Comparison of ENCODE assay signal across 8 mouse cellular contexts in genomic region chr16:90727233-90728115, GRCm38 (mm10). TPM values are rescaled to one million over a fixed set of nuclear protein-coding genes. Genes with fewer than 3 reads are reported as not detected.
DNase-seq lines count a peak whose midpoint lies in the region; ATAC-seq and TF ChIP-seq lines count a peak whose summit lies in the region.

Gene Mis18a, minus strand, starts transcription at chr16:90727404.

- TF ChIP-seq POLR2A in testis, adult 2 months (IDR thresholded peaks at IDR 0.05; ENCODE audit: control insufficient read depth, low read depth, low read length): peak; percentile 83

- H3K4me3 ChIP-seq in E14TG2a.4 (replicated peaks; ENCODE audit: low read length): peak within 1 kb of the TSS; percentile 96
- peak within 1 kb of the TSS; percentile 79 for H3K4me3 ChIP-seq in forebrain, embryonic 12.5 days (replicated peaks)
- H3K4me3 ChIP-seq in heart, postnatal 0 days (ENCODE audit: low read depth, low read length): peak within 1 kb of the TSS; percentile 68
- peak within 1 kb of the TSS; percentile 96 for H3K4me3 ChIP-seq in liver, embryonic 16.5 days (ENCODE audit: low read depth, low read length)
- peak within 1 kb of the TSS; percentile 80 for H3K4me3 ChIP-seq in neural tube, embryonic 13.5 days
- H3K4me3 ChIP-seq in testis, adult 2 months (ENCODE audit: control insufficient read depth, low read depth, low read length): peak within 1 kb of the TSS; percentile 92

- peak within 1 kb of the TSS; percentile 83 for H3K27ac ChIP-seq in forebrain, embryonic 12.5 days
- H3K27ac ChIP-seq in heart, postnatal 0 days (ENCODE audit: low read depth): peak within 1 kb of the TSS; percentile 58
- H3K27ac ChIP-seq in liver, embryonic 16.5 days (ENCODE audit: low read length): peak within 1 kb of the TSS; percentile 73
- peak within 1 kb of the TSS; percentile 82 for H3K27ac ChIP-seq in neural tube, embryonic 13.5 days (replicated peaks)
- peak within 1 kb of the TSS; percentile 82 for H3K27ac ChIP-seq in testis, adult 2 months (ENCODE audit: control insufficient read depth, insufficient read depth, low read depth, low read length)

- peak within 1 kb of the TSS; percentile 75 for H3K9ac ChIP-seq in forebrain, embryonic 12.5 days
- H3K9ac ChIP-seq in heart, postnatal 0 days (replicated peaks; ENCODE audit: low read depth, low read length): peak within 1 kb of the TSS; percentile 67
- peak within 1 kb of the TSS; percentile 92 for H3K9ac ChIP-seq in liver, embryonic 16.5 days (ENCODE audit: low read depth, low read length)
- peak within 1 kb of the TSS; percentile 80 for H3K9ac ChIP-seq in neural tube, embryonic 13.5 days

- no peak for TF ChIP-seq EP300 in heart, postnatal 0 days (IDR thresholded peaks at IDR 0.05; ENCODE audit: low read depth)

- WGBS in forebrain, embryonic 12.5 days: 1% methylated on average over 53 of the region's 53 CpGs
- 3% methylated on average over 53 of the region's 53 CpGs for WGBS in heart, postnatal 0 days
- under 1% methylated on average over 53 of the region's 53 CpGs for WGBS in liver, embryonic 16.5 days (ENCODE audit: insufficient replicate concordance)
- 2% methylated on average over 53 of the region's 53 CpGs for WGBS in neural tube, embryonic 13.5 days

- H3K36me3 ChIP-seq in E14TG2a.4 (ENCODE audit: insufficient read depth, low read length): peaks cover 25% of the 10 kb centered on the region
- peaks cover 23% of the 10 kb centered on the region for H3K36me3 ChIP-seq in forebrain, embryonic 12.5 days (replicated peaks)
- H3K36me3 ChIP-seq in heart, postnatal 0 days (replicated peaks; ENCODE audit: control insufficient read depth, insufficient read depth, low read length): no peaks in the 10 kb centered on the region
- H3K36me3 ChIP-seq in liver, embryonic 16.5 days (ENCODE audit: control insufficient read depth, insufficient read depth): peaks cover 4% of the 10 kb centered on the region
- 0 out of 2 replicates have a peak, but pooled peaks cover 3% of the 10 kb centered on the region for H3K36me3 ChIP-seq in neural tube, embryonic 13.5 days
- no peaks in the 10 kb centered on the region for H3K36me3 ChIP-seq in testis, adult 2 months (ENCODE audit: control insufficient read depth, insufficient read depth, low read length)

- H3K27me3 ChIP-seq in E14TG2a.4 (ENCODE audit: insufficient read depth, low read length): no peaks in the 10 kb centered on the region
- no peaks in the 10 kb centered on the region for H3K27me3 ChIP-seq in forebrain, embryonic 12.5 days
- no peaks in the 10 kb centered on the region for H3K27me3 ChIP-seq in heart, postnatal 0 days (ENCODE audit: control insufficient read depth, insufficient read depth, low read length)
- H3K27me3 ChIP-seq in liver, embryonic 16.5 days (ENCODE audit: control insufficient read depth, insufficient read depth, low read depth, low read length): no peaks in the 10 kb centered on the region
- no peaks in the 10 kb centered on the region for H3K27me3 ChIP-seq in neural tube, embryonic 13.5 days
- H3K27me3 ChIP-seq in testis, adult 2 months (ENCODE audit: control insufficient read depth, insufficient read depth, low read length): no peaks in the 10 kb centered on the region

- H3K4me1 ChIP-seq in E14TG2a.4 (replicated peaks; ENCODE audit: low read depth, low read length): peaks cover 35% of the 10 kb centered on the region
- peaks cover 11% of the 10 kb centered on the region for H3K4me1 ChIP-seq in forebrain, embryonic 12.5 days
- peaks cover 9% of the 10 kb centered on the region; the same call in 1 of the 2 replicates for H3K4me1 ChIP-seq in heart, postnatal 0 days (ENCODE audit: control insufficient read depth, insufficient read depth)
- peaks cover 18% of the 10 kb centered on the region for H3K4me1 ChIP-seq in liver, embryonic 16.5 days (ENCODE audit: control insufficient read depth, low read depth, low read length)
- H3K4me1 ChIP-seq in neural tube, embryonic 13.5 days (replicated peaks): peaks cover 9% of the 10 kb centered on the region
- H3K4me1 ChIP-seq in testis, adult 2 months (ENCODE audit: control insufficient read depth, insufficient read depth, low read length): peaks cover 6% of the 10 kb centered on the region

- H3K4me2 ChIP-seq in forebrain, embryonic 12.5 days: peak within 1 kb of the TSS; percentile 83
- peak within 1 kb of the TSS; percentile 99 for H3K4me2 ChIP-seq in heart, postnatal 0 days (ENCODE audit: low read depth, low read length)
- H3K4me2 ChIP-seq in liver, embryonic 16.5 days (ENCODE audit: low read depth, low read length): peak within 1 kb of the TSS; percentile 82
- H3K4me2 ChIP-seq in neural tube, embryonic 13.5 days: peak within 1 kb of the TSS; percentile 98

- H3K9me3 ChIP-seq in E14TG2a.4 (ENCODE audit: low read length): peaks cover 7% of the 10 kb centered on the region
- H3K9me3 ChIP-seq in forebrain, embryonic 12.5 days: no peaks in the 10 kb centered on the region
- 0 out of 2 replicates have a peak, but pooled peaks cover 4% of the 10 kb centered on the region for H3K9me3 ChIP-seq in heart, postnatal 0 days (replicated peaks; ENCODE audit: control insufficient read depth, low read length)
- peaks cover 4% of the 10 kb centered on the region; the same call in 1 of the 2 replicates for H3K9me3 ChIP-seq in liver, embryonic 16.5 days (replicated peaks; ENCODE audit: control insufficient read depth, low read length)
- peaks cover 7% of the 10 kb centered on the region; the same call in 1 of the 2 replicates for H3K9me3 ChIP-seq in neural tube, embryonic 13.5 days

- peak; percentile 97 for ATAC-seq in forebrain, embryonic 12.5 days (ENCODE audit: low FRiP score)
- ATAC-seq in heart, postnatal 0 days (ENCODE audit: insufficient read depth, low read depth): peak; percentile 96
- peak; percentile 97 for ATAC-seq in liver, embryonic 16.5 days (ENCODE audit: low read depth)
- ATAC-seq in neural tube, embryonic 13.5 days (ENCODE audit: low read depth): peak; percentile 96

- TF ChIP-seq CTCF in E14TG2a.4 (conservative IDR thresholded peaks at IDR 0.05; ENCODE audit: low read length): no peak
- TF ChIP-seq CTCF in heart, postnatal 0 days (IDR thresholded peaks at IDR 0.05; ENCODE audit: low read depth): no peak
- peak; percentile 5; the same call in 1 of the 2 replicates for TF ChIP-seq CTCF in testis, adult 2 months (IDR thresholded peaks at IDR 0.05; ENCODE audit: control insufficient read depth, insufficient read depth, insufficient replicate concordance, low read depth, low read length)

- peak; percentile 94 for DNase-seq in c-Kit-positive CD71-positive TER-119-positive erythroid progenitor cells, embryonic 14.5 days (ENCODE audit: low spot score)
- peak; percentile 95 for DNase-seq in heart, postnatal 0 days (ENCODE audit: low spot score)
- DNase-seq in kidney, postnatal 4 days: peak; percentile 96 to 97

RNA-seq across cellular contexts. Expression of gene Mis18a, which starts in this region (rescaled TPM):
- 80.1 and 82.0 TPM in 2 replicates for polyA plus RNA-seq in forebrain, embryonic 12.5 days (2016; fragmentation: Nextera tagmentation; extraction: Ambion mirVana)
- 10.6 and 21.2 TPM in 2 replicates for total RNA-seq in heart, postnatal 0 days (2014; rRNA removed; ENCODE audit: low replicate concordance)
- 13.2 and 14.5 TPM in 2 replicates for polyA plus RNA-seq in heart, postnatal 0 days (2015; fragmentation: Nextera tagmentation; extraction: Ambion mirVana)
- 29.6 and 39.1 TPM in 2 replicates for polyA plus RNA-seq in liver, embryonic 16.5 days (2015; fragmentation: Nextera tagmentation; extraction: Ambion mirVana)
- polyA plus RNA-seq in neural tube, embryonic 13.5 days (2015; fragmentation: Nextera tagmentation; extraction: Ambion mirVana): 22.0 and 22.8 TPM in 2 replicates
- polyA plus RNA-seq in testis, adult 2 months (2012; rRNA removed): 16.8 and 18.6 TPM in 2 replicates

Comparison
In these comparisons a context has a peak if more than half of its experiments do, and no peak if none do; other contexts are left out.
1. Peak in every context shown above with its lines: DNase-seq, ATAC-seq, H3K4me3 ChIP-seq and H3K27ac ChIP-seq.